Mouse (Mus musculus): Measurements from ENCODE around the gene Copz2. TPM values are rescaled to one million over a fixed set of nuclear protein-coding genes. Genes with fewer than 3 reads are reported as not detected.

Gene Copz2
- total RNA-seq, 1 experiment, result 5.5 TPM

DNA sequence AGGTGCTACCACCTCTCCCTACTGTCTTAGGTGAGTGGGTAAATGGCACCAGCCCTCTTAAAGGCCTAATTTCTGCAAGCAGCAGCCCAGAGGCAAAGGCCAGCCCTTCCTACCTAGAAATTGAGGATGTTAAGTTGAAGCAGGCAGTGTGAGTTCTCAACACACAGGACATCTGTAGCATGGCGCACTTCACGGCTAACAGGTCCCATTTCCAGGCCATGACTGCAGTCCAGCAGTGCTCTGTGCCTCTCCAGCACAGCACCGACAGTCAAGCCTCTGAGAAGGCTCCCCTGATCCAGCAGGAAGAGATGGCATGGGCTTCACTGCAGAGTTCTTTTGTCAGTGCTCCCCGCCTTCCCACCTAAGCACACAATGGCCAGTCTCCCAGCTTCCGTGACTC, 32.7 kb upstream of the Copz2 start:
- H3K36me3 ChIP-seq (ENCODE audit: control insufficient read depth, insufficient read depth, low read length, poor library complexity, severe bottlenecking), result peaks cover 51% of the 10 kb centered on the region
- in situ Hi-C loops (cut with MboI; ENCODE audit: low sequenced_read_pairs in 2 of 2, unreplicated experiment in 2 of 2), result no loop called here

DNA sequence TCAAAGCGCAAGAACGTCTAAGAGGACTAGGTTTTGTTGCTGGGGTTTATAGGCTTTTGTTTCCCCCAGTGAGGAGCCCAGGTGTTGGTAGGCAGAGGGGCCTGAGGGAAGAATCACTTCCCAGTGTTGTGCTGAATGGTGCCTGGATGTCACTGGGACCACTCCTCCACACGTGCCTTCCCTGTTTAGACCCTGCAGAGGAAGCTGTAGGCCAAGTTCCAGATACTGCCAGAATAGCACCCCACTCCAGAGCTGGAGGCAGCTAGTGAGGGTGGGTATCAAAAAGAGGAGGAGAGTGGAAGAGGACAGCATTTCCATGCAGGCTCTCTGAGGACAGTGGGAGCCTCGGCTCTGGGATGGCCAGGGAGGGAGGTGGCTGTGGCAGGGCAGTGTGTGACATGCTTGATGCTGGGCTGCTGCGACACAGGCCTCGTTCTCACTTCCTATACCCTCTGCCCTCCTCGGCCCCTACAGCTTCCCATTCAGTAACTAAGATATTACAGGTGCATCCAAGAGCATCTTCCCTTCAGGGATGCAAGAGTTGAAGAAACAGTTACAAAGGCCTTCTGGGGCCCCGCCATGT, 31.5 kb upstream of the Copz2 start:
- Histone ChIP-seq H3K9me3 (ENCODE audit: control insufficient read depth, insufficient read depth, low read depth, low read length) (no peaks in the 10 kb centered on the region), H3K4me3 (ENCODE audit: insufficient read depth in 1 of 2, low read depth in 1 of 2, low read length in 2 of 2, poor library complexity in 1 of 2, severe bottlenecking in 1 of 2) (no peak overlapping the region), H3K27ac (ENCODE audit: insufficient read depth, low read depth, low read length, poor library complexity, severe bottlenecking) (peak overlapping the region; percentile 34; the same call in 1 of the 2 replicates), H3K36me3 (ENCODE audit: control insufficient read depth, insufficient read depth, low read length, poor library complexity, severe bottlenecking) (peaks cover 54% of the 10 kb centered on the region), H3K9ac (ENCODE audit: insufficient read depth, low read depth, low read length, poor library complexity, severe bottlenecking) (0 out of 2 replicates have a peak overlapping the region, but pooled peaks have one; percentile 7), H3K4me1 (ENCODE audit: control insufficient read depth in 2 of 2, insufficient read depth in 2 of 2, low read length in 2 of 2, poor library complexity in 1 of 2) (peaks cover 0 to 29% of the 10 kb centered on the region in 2 experiments; a peak in 2 of 4 replicates)
- TF ChIP-seq CHD2 (IDR thresholded peaks at IDR 0.05; ENCODE audit: low read depth, low read length) (no peak), ZNF384 (IDR thresholded peaks at IDR 0.05; ENCODE audit: low read depth, low read length) (no peak), MAFK (IDR thresholded peaks at IDR 0.05; ENCODE audit: insufficient read depth, low read depth, low read length) (no peak), ZC3H11A (IDR thresholded peaks at IDR 0.05; ENCODE audit: borderline replicate concordance, low read depth, low read length) (no peak), HCFC1 (IDR thresholded peaks at IDR 0.05; ENCODE audit: borderline replicate concordance, insufficient read depth, low read length) (no peak)
- DNase-seq (ENCODE audit: low read depth, low spot score), result no peak
- in situ Hi-C loops (cut with MboI; ENCODE audit: low sequenced_read_pairs in 2 of 2, unreplicated experiment in 2 of 2), result no loop called here

More for the DNA sequence above, 32.7 kb upstream of the Copz2 start:
- DNase-seq (ENCODE audit: low read depth, low spot score), result no peak
- no peak overlapping the region for H3K27ac ChIP-seq (ENCODE audit: insufficient read depth, low read depth, low read length, poor library complexity, severe bottlenecking)
- no peak overlapping the region for H3K9ac ChIP-seq (ENCODE audit: insufficient read depth, low read depth, low read length, poor library complexity, severe bottlenecking)
- H3K4me1 ChIP-seq (ENCODE audit: control insufficient read depth in 2 of 2, insufficient read depth in 2 of 2, low read length in 2 of 2, poor library complexity in 1 of 2), result peaks cover 0 to 25% of the 10 kb centered on the region in 2 experiments; a peak in 1 of 4 replicates
- no peaks in the 10 kb centered on the region for H3K9me3 ChIP-seq (ENCODE audit: control insufficient read depth, insufficient read depth, low read depth, low read length)
- no peak overlapping the region for H3K4me3 ChIP-seq (ENCODE audit: insufficient read depth in 1 of 2, low read depth in 1 of 2, low read length in 2 of 2, poor library complexity in 1 of 2, severe bottlenecking in 1 of 2)
- no peak for TF ChIP-seq CHD2 (IDR thresholded peaks at IDR 0.05; ENCODE audit: low read depth, low read length)
- TF ChIP-seq MAFK (IDR thresholded peaks at IDR 0.05; ENCODE audit: insufficient read depth, low read depth, low read length), result no peak
- TF ChIP-seq HCFC1 (IDR thresholded peaks at IDR 0.05; ENCODE audit: borderline replicate concordance, insufficient read depth, low read length), result no peak
- no peak for TF ChIP-seq ZNF384 (IDR thresholded peaks at IDR 0.05; ENCODE audit: low read depth, low read length)
- TF ChIP-seq ZC3H11A (IDR thresholded peaks at IDR 0.05; ENCODE audit: borderline replicate concordance, low read depth, low read length), result no peak

DNA sequence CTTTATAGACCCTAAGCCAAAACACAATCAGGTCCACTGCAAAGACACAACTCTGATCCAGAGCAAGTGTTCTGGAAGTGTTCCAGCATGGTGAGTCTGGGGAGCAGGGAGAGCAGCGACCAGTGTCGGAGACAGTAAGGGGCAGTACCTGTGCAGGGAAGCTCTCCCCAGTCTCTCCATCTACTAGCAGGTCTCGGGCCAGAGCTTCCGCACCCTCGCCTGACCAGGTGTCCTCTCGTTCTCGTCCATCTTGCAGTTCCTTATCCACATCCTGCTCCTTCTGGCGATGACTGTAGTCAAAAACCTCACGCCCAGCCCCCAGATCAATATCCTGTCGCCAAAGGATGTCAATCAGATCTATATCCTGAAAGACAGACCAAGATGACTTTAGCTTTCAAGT, 27.7 kb upstream of the Copz2 start:
- peak overlapping the region; percentile 72; the same call in 1 of the 2 replicates for H3K27ac ChIP-seq (ENCODE audit: insufficient read depth, low read depth, low read length, poor library complexity, severe bottlenecking)
- peaks cover 57% of the 10 kb centered on the region for H3K36me3 ChIP-seq (ENCODE audit: control insufficient read depth, insufficient read depth, low read length, poor library complexity, severe bottlenecking)
- in situ Hi-C loops (cut with MboI; ENCODE audit: low sequenced_read_pairs in 2 of 2, unreplicated experiment in 2 of 2), result no loop called here
- peak overlapping the region; percentile 46; the same call in 1 of the 2 replicates for H3K9ac ChIP-seq (ENCODE audit: insufficient read depth, low read depth, low read length, poor library complexity, severe bottlenecking)
- H3K4me1 ChIP-seq (ENCODE audit: control insufficient read depth in 2 of 2, insufficient read depth in 2 of 2, low read length in 2 of 2, poor library complexity in 1 of 2), result peaks cover 3 to 40% of the 10 kb centered on the region in 2 experiments; a peak in 2 of 4 replicates
- no peak for DNase-seq (ENCODE audit: low read depth, low spot score)
- TF ChIP-seq CHD2 (IDR thresholded peaks at IDR 0.05; ENCODE audit: low read depth, low read length), result no peak
- no peak for TF ChIP-seq MAFK (IDR thresholded peaks at IDR 0.05; ENCODE audit: insufficient read depth, low read depth, low read length)
- TF ChIP-seq ZC3H11A (IDR thresholded peaks at IDR 0.05; ENCODE audit: borderline replicate concordance, low read depth, low read length), result no peak
- no peak for TF ChIP-seq HCFC1 (IDR thresholded peaks at IDR 0.05; ENCODE audit: borderline replicate concordance, insufficient read depth, low read length)
- no peak for TF ChIP-seq ZNF384 (IDR thresholded peaks at IDR 0.05; ENCODE audit: low read depth, low read length)
- H3K9me3 ChIP-seq (ENCODE audit: control insufficient read depth, insufficient read depth, low read depth, low read length), result no peaks in the 10 kb centered on the region
- H3K4me3 ChIP-seq (ENCODE audit: insufficient read depth in 1 of 2, low read depth in 1 of 2, low read length in 2 of 2, poor library complexity in 1 of 2, severe bottlenecking in 1 of 2), result peak overlapping the region; percentile 51 to 90; a peak in 2 of 4 replicates

DNA sequence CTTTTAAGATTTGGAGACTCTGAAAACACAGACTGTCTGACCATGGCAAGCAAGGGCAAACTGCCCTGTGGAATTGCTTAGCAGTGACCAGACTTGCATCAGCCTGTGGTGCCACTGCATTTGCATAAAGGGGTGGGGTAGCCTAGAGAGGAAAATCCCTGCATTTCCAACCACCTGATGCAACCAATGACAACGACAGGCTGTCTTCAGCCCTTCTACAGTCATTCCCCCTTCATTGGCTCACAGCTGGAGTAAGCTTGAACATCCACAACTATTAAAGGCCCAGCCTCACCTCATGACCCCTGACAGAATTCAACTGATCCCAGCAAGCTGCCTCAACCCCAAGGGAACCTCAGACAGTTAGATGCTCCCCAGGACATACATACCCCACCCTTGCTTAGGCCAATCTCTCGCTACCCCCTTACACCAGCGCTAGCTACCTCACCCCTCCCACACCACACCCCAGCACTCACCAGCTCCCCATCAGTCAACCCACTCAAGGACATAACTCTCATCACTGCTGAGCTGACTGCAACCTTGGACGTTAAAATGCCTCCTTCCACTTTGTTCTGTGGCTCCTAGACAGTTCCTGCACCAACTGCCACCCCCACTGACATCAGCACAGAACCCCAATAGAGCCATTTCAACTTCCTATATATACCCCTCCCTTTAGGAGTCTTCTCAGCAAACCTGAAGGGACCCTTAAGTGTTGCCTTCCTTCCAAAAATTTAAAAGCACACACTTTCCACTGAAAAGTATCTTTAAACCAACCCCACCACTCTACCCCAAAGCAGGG, 26.8 kb upstream of the Copz2 start:
- Histone ChIP-seq H3K4me3 (ENCODE audit: insufficient read depth in 1 of 2, low read depth in 1 of 2, low read length in 2 of 2, poor library complexity in 1 of 2, severe bottlenecking in 1 of 2) (peak overlapping the region; percentile 61 to 90), H3K27ac (ENCODE audit: insufficient read depth, low read depth, low read length, poor library complexity, severe bottlenecking) (peak overlapping the region; percentile 72; the same call in 1 of the 2 replicates), H3K9ac (ENCODE audit: insufficient read depth, low read depth, low read length, poor library complexity, severe bottlenecking) (peak overlapping the region; percentile 75), H3K9me3 (ENCODE audit: control insufficient read depth, insufficient read depth, low read depth, low read length) (no peaks in the 10 kb centered on the region), H3K4me1 (ENCODE audit: control insufficient read depth in 2 of 2, insufficient read depth in 2 of 2, low read length in 2 of 2, poor library complexity in 1 of 2) (peaks cover 3 to 42% of the 10 kb centered on the region in 2 experiments; a peak in 2 of 4 replicates), H3K36me3 (ENCODE audit: control insufficient read depth, insufficient read depth, low read length, poor library complexity, severe bottlenecking) (peaks cover 61% of the 10 kb centered on the region)
- in situ Hi-C loops (cut with MboI; ENCODE audit: low sequenced_read_pairs in 2 of 2, unreplicated experiment in 2 of 2), result no loop called here
- TF ChIP-seq MAFK (IDR thresholded peaks at IDR 0.05; ENCODE audit: insufficient read depth, low read depth, low read length), result no peak
- no peak for TF ChIP-seq CHD2 (IDR thresholded peaks at IDR 0.05; ENCODE audit: low read depth, low read length)
- no peak for TF ChIP-seq HCFC1 (IDR thresholded peaks at IDR 0.05; ENCODE audit: borderline replicate concordance, insufficient read depth, low read length)
- TF ChIP-seq ZNF384 (IDR thresholded peaks at IDR 0.05; ENCODE audit: low read depth, low read length), result no peak
- no peak for TF ChIP-seq ZC3H11A (IDR thresholded peaks at IDR 0.05; ENCODE audit: borderline replicate concordance, low read depth, low read length)
- DNase-seq (ENCODE audit: low read depth, low spot score), result no peak

Data from ES-E14 (cell line).